Mouse (Mus musculus) layer of hippocampus, adult 2 months (tissue): ENCODE results near the gene Ovca2. TPM values are rescaled to one million over a fixed set of nuclear protein-coding genes. Genes with fewer than 3 reads are reported as not detected.
A peak's percentile ranks its signal among the peaks of the same experiment; 100 is the strongest.

Source experiments
- DNase-seq, 2 experiments: peaks; one replicate each; pipeline ENCODE4 v3.0.0; 2022; ENCODE audit warnings: low spot score in 2 of 2
- H3K27ac ChIP-seq: fragments of 200-600 bp; 2 replicates; pipeline ENCODE4 v1.8.1; 2022
- H3K4me3 ChIP-seq: fragments of 200-600 bp; 2 replicates; pipeline ENCODE4 v1.8.1; 2022; ENCODE audit warnings: mild to moderate bottlenecking
- CTCF ChIP-seq: fragments of 200-600 bp; conservative IDR thresholded peaks from 2 replicates; pipeline ENCODE4 v1.8.1; 2022; ENCODE audit warnings: antibody characterized with exemption, mild to moderate bottlenecking, moderate library complexity
- microRNA-seq, 2 experiments: library from miRNA; unstranded; fragments of <30 nt; microRNA quantifications; one replicate each; pipeline ENCODE4 v1.2.0; 2021
- total RNA-seq, 2 experiments: library from RNA; stranded (reverse); gene quantifications; 2 replicates each; pipeline ENCODE4 v1.2.3; 2021

Gene Ovca2
- total RNA-seq, 2 experiments from 2014 or later = 19.3 to 22.4 TPM

DNA sequence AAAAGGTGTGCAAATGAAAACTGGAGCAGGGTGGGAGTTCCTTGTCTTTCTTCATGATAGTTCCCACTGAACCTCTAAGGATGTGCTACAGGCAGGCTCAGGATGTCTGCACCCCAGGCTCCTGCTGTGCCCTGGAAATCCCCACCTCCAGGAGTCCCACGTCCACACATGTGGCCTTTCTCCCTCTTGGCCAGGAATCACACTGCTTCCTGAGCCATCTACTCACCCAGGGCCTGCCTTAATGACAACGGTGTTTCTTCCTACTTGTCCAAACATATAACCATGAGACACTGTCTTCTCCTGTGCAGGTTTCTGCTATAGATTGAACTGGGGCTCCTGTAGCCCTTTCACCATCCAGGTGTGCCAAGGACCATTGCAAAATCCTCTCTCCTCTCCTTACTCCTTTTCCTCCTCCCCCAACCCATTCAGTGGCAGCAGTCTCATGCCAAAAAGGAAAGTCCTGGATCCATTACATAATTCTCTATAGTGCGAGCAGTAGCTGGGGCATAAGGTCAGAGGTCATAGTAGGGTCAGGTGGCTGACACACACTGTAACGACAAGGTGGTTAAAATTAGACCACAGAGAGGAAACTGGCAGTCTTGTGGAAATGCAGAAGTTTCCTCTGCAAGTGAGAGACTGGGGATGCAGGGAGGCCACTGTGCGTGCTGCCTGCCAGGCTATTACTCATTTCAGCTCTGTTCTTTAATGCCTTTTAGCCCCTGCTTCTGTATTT lies 41.8 kb downstream of the Ovca2 start:
- H3K27ac ChIP-seq = peak overlapping the region; percentile 56
- no peak for TF ChIP-seq CTCF
- H3K4me3 ChIP-seq = no peak overlapping the region

DNA sequence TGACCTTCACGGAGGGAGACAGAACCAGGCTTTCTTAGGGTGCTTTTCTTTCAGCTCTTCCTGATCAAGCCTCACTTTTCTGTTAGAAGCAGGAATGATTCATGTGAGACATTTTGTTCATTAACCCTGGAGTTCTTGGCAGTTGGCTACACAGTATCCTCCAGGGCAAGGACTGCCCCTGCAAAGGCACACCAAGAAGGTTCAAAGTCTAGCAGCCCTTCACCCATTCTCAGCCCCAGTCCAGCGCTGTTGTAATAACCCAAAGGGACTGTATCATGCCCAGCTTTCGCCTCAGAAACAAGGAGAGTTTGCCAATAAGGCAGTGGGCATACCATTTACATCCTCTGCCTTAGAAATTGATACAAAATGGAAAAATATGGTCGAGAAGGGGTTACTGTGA lies 43.3 kb downstream of the Ovca2 start:
- Histone ChIP-seq H3K27ac (no peak overlapping the region), H3K4me3 (no peak overlapping the region)
- no peak for DNase-seq
- no peak for TF ChIP-seq CTCF

More for the DNA sequence above, 41.8 kb downstream of the Ovca2 start:
- DNase-seq = no peak

DNA sequence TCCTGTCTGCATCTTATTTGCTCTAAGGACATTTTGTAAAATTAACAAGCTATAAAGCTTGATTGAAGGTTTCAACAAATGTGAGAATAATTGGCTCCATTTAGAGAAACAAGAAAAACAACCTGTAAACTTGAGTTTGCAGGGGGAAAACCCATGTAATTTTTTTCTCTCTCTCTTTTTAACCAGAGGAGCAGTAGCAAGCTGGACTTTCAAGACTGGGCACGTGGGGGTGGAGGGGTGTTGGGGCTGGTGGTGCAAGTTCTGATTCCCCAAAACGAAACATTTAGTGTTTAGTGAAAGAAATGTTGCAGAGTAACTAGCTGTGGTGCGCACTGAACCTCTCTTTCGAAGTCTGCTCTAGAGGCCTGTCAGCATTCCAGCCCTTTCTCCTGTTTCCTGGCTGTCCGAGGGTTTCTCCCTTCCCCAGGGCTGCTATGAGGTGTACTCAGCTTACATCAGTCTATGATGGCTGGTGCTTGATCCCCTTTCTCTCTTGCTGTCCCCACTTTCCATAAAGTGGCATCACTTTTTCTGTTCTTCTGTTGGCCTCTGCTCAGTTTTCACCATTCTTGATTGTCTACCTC lies 44.1 kb downstream of the Ovca2 start:
- no peak for DNase-seq
- Histone ChIP-seq H3K4me3 (no peak overlapping the region), H3K27ac (peak overlapping the region; percentile 68)
- TF ChIP-seq CTCF = no peak

DNA sequence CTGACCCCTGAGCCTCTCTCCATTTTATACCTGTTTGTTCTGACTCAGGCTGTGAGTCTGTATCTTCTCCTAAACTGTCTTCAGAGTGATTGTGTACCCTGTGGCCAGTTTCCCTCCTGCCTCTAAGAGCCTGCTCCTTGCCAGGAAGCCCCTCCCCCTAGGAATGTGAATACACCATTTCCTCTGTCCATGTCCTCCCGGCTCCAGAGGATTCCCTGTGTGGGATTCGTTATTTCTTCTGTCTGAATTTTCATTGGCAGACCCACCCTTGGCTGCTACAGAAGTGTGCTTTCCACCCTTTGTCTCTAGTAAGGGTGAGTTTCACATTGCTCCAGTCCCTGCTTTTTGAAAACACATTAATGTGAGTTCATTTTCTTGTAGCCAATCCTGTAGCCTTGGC lies 44.7 kb downstream of the Ovca2 start:
- no peak for TF ChIP-seq CTCF
- Histone ChIP-seq H3K27ac (peak overlapping the region; percentile 68), H3K4me3 (no peak overlapping the region)
- DNase-seq = no peak

DNA sequence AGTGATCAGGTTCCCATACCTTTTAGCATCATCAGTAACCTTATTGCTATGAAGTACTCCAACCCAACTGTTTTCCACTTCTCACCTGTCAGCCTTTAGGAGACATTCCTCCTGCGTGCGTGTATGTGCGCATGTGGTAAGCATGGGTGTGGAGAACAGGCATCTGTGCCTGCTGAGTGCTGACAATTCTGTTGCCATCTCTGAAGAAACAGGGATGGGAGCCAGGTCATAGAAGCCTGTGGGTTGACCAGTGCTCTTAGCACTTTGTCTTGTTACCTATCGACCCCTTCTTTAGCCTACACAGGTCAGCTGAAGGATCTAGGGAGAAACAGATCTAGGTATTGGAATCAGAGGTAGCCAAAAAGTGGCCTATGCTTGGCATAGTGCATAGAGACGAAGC lies 45.2 kb downstream of the Ovca2 start:
- Histone ChIP-seq H3K27ac (peak overlapping the region; percentile 68; the same call in 1 of the 2 replicates), H3K4me3 (no peak overlapping the region)
- no peak for DNase-seq
- TF ChIP-seq CTCF = no peak

DNA sequence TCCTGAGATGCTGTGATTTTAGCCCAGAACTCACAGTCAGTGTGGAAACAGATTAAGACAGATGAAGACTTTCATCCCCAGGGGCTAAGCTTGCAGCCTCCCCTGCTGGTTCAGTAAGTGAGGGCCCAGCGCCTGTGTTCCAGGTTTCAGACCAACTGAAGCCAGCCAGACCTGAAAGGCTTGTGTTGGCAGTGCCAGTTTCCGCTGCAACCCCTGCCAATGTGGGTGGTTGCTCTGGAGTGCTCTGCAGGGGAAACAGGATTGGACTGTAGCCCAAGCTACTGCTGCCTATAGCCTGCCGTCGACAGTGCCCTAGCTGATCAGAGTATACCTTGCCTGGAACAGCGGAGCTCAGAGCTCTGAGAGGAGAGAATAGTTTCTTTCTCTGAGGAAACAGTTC lies 46.4 kb downstream of the Ovca2 start:
- H3K27ac ChIP-seq = peak overlapping the region; percentile 68
- DNase-seq = peak; percentile 53 to 56
- no peak overlapping the region; the same call in 1 of the 2 replicates for H3K4me3 ChIP-seq
- TF ChIP-seq CTCF = peak; percentile 76

DNA sequence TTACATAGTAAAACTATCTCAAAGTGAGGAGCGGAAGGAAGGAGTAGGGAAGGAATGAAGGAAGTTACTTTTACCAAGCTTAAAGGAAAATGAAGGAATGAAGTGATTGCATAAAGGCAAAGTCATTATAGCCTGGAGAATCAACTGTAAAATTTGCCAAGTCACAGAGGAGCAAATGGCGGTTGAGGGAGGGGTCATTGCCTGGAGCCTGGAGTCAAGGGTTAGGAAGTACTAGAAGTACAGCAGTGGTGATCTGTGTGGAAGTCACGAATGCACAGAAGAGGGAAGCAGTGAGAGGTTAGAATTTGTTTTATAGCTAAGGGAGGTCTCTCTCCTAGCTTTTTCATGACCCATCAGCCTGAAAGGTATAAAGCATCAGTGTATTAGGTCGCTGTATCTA lies 47.3 kb downstream of the Ovca2 start:
- no peak for TF ChIP-seq CTCF
- H3K4me3 ChIP-seq = no peak overlapping the region
- no peak overlapping the region for H3K27ac ChIP-seq
- DNase-seq = no peak

DNA sequence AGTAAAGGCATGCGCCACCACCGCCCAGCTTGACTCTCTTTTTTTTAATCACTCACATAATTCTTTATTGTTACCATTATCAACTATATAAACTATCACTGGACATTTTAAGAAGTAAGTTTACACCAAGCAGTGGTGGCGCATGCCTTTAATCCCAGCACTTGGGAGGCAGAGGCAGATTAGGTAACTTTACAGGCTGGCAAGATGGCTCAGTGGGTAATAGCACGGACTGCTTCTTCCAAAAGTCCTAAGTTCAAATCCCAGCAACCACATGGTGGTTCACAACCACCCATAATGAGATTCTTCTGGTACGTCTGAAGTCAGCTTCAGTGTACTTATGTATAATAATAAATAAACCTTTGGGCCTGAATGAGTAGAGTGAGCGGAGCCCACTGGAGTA lies 49.2 kb downstream of the Ovca2 start:
- H3K27ac ChIP-seq = no peak overlapping the region
- no peak for TF ChIP-seq CTCF
- no peak for DNase-seq
- H3K4me3 ChIP-seq = no peak overlapping the region

DNA sequence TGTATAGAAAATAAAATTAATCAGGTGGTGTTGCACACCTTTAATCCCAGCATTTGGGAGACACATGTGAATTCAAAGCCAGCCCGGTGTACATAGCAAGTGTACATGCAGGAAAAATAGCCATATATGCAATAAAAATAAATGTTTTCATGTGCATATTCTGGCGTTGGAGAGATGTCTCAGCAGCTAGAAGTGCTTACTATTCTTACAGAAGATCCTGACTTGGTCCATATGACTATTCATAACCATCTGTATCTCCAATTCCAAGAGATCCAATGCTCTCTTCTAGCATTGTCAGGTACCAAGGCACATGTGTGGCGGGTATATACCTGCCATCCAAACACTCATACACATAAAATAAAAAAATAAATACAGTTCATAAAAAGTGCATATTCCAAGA lies 52.3 kb downstream of the Ovca2 start:
- TF ChIP-seq CTCF = no peak
- no peak overlapping the region for H3K4me3 ChIP-seq
- no peak overlapping the region for H3K27ac ChIP-seq
- no peak for DNase-seq

Small RNAs within 50 kb of the gene (microRNA-seq; reads per million reads assigned to microRNA genes)
- gene Mir132 = 11,692 to 26,687 reads per million in 2 experiments
- gene Mir212 = 324 to 504 reads per million in 2 experiments

Other genes with a start within 250 kb of the Ovca2 start
- gene Hic1, start 9.3 kb downstream of the Ovca2 start, total RNA-seq = 1 to 10 TPM; 3.8 to 3.9 TPM
- gene Dph1, start 12.4 kb upstream of the Ovca2 start, total RNA-seq = 10 to 100 TPM; 30.7 to 31.4 TPM
- gene Rtn4rl1, start 14.9 kb upstream of the Ovca2 start, total RNA-seq = 100 to 1,000 TPM; 104 to 110 TPM
- 10 to 100 TPM; 64.1 to 67.0 TPM for gene Rpa1, start 169.5 kb upstream of the Ovca2 start, total RNA-seq
- 10 to 100 TPM; 14.9 to 16.7 TPM for gene Smyd4, start 169.6 kb upstream of the Ovca2 start, total RNA-seq
- gene Serpinf1, start 243.9 kb upstream of the Ovca2 start, total RNA-seq = 10 to 100 TPM; 14.0 to 15.6 TPM